Mouse (Mus musculus) naive thymus-derived CD4-positive, alpha-beta T cell, adult 2 months (primary cell): ENCODE measurements around the gene Ihh.

Experiments
- DNase-seq: peaks from one replicate; pipeline ENCODE4 v3.0.0-alpha.2; 2011; ENCODE audit warnings: low read depth

Gene Ihh

DNA sequence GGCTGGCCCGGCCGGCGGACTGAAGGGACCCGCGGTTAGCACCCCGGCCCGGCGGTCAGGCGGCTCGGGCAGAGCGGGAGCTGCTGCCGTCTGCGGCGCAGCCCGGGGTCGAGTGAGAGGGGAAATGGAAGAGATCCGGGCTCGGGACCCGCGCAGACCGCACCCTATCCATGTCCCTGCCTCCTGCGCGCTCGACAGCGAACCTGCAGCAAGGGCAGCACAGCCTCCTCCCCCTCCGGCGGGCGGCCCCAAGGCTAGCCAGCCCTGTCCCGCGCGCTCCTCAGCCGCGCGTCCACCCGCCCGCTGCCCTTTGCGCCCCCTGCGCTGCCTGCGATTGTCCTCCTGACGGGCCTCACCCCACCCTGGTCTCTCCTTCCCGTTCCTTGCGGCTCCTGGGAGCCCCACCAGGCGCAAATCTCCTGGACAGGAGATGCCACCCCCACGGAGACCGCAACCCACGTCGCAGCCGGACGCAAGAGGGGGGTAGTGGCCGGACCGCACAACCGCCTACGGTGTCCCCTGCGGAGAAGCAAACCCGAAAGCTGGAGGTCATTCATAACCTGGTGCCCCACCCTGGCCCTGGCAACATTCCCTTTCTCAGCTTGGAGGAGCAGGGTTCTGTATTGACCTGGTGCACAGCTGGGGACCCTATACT is at the start of gene Ihh:
Gene Ihh (minus strand): TSS at position 117 of the 655 bp plus-strand sequence.
- no peak for DNase-seq

DNA sequence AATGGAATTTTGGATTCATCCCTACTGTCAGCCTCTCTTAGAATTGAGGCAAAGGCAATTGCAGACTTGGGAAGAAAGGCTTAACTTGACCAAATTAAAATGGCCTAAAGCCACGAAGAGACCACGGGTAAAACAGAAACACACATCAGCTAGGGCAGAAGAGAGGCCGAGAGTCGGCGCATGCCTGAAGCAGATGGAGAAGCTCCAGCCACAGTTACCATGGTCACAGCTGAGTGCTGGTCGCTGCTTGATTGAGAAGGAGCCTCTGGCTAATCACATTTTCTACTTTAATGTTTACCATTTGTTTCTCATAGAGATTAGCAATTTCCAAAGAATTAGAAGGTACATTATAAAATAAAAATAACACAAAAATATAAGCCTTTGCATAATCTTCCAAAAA is 49.7 kb upstream of the Ihh start:
- no peak for DNase-seq

DNA sequence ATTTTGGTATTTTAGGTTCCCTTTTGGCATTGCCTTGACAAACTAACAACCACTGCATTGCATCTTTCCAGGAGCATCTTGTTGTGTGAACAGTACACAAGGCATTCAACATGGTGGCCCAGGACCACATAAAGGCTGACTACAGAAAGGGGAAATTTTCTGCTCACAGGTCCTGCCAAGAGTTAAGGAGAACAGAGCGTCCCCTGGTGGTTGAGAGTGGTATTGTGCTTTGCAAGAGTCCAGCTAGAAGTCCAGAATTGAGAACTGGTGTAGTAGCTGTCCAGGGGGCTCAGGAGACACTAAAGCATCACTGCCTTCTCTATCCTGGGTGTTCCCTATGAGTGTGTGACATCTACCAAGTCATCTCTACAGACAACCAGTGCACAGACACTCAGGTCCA is 49.0 kb upstream of the Ihh start:
- peak; percentile 29 for DNase-seq

DNA sequence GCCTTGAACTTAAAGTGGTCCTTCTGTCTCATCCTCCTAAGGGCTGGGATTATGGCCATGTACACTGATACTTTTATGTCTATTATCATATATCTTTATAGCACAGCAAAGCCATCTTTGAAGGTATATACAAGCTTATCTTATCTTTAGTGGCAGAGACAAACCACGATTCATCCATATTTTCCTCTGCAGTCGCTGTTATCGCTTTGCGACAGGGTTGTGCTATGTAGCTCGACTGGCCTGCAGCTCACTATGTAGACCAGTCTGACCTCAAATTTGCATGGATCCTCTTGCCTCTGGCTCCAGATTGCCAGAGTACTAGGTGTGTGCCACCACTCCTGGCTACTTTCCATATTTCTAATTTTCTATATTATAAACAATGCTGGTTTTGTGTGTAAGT is 47.7 kb upstream of the Ihh start:
- no peak for DNase-seq

DNA sequence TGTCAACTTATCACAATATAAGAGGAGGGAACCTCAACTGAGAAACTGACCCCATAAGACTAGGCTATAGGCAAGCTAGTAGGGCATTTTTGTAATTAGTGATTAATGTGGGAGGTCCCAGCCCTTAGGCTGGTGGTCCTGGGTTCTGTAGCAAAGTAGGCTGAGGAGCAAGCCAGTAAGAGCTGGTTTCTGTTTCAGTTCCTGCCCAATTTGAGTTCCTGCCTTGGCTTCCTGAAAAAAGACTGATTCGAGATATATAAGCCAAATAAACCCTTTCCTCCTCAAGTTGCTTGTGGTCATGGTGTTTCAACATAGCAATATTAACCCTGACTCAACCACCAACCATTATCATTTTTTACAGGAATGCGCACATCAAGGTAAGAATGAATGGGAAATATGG is 45.8 kb upstream of the Ihh start:
- no peak for DNase-seq

DNA sequence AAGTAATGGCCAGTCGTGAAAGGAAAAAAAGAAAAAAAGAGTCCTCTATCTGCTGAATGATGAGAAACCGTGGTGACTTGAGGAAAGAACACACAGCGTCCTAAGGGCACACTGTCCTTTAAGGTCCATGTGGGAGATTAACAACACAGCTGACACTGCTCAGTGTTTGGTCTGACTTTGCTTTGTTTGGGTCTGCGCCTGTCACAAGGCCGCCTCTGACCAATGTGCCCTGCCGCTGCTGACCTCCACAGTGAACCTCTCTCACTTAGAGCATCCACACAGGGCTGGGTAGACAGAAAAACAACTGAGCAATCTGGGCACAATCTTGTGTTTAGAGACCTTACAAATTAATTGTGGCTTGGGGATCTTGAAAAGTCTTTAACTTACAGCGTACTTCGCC is 25.5 kb upstream of the Ihh start:
- DNase-seq, result no peak

DNA sequence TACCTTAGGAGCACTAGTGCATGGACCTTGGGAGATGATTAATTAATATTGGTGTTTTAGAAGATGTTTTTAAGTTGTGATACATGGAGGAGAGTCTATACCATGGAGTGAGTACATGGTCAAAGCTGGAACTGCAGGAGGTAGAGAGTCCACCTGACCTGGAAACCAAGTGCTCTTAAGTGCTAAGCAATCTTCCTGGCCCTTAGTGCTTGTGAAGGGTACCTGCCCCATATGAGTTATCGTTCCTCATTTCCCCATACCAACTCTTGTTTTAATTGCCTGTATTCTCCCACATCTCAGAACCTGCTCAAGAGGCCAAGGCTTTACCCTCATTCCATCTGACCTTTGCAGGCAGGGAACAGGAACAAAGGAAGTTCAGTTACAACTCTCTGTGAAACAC is 24.5 kb upstream of the Ihh start:
- DNase-seq, result no peak

DNA sequence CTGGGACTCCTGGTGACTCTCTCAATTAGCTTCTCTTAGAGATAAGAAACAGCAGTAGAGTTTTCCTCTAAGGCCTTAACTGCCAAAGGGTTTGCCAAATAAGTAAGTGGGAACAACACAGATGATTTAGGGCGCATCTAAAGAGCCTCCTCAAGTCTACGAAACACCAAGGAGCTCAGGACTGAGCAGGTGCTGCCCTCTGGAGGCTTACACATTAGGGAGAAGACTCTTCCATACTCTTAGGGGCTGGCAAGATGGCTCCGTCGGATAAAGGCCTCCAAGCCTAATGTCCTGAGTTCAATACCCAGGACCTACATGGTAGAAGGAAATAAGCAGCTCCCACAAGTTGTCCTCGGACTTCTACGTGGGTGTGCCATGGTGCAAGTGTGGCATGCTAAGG is 22.1 kb upstream of the Ihh start:
- DNase-seq, result no peak

DNA sequence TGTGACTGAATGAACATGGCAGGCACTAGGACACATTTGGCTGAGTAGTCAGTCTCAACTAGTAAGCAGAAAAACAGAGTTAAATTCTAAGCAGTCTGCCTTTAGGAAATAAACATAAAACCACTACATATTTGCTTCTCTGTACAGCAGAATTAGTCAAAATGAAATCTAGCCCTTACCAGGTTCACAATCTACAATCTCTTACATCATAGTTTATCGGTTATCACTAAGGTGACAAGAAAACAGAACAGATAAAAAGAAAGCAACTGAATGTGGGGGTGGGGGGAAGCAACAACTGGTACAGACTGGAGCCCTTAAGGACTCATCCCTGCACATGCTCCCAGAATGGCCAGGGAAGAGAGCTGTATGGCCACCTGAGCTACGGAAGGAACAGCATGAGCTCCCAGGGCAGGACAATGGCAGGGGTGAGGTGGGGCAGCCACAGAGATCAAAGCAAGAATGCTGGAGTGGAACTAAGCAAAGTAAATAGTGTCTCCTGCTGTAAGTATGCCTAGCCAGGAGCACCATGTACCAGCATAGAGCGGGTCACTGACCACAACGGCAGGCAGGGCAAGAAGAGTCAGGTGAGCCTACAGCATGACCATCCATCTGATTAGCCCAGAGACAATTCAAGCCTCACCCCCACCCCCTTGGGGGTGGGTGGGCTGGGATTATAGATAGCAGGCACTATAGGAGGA is 20.0 kb upstream of the Ihh start:
- no peak for DNase-seq

DNA sequence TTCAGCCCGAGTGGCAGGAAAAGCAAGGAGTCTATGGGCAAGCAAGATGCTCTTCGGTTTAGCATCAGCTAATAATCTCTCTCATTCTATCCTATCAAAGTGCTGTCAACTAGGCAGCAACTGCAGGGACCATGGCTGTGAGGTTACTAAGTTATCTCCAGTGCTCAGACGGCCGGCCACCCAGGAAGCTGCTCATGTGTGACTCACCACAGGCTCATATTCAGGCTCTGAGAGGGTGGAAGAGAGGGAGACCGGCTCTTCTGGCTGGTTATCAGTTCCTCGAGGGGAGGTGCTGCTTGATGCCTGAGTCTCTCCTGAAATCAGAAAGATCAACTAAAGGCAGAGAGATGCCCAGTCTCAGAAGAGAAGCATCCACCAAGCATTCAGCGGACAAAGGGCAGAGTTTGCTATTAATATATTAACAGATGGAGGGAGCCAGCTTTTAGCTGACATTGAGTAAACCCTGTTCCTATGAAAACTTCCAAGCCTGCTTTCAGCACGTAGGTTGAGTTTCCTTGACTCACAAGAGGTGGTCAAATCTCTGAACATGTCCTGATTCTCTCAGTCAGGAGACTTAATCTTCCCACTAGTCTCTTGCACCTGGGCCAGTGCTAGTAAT is 16.6 kb upstream of the Ihh start:
- DNase-seq, result no peak

DNA sequence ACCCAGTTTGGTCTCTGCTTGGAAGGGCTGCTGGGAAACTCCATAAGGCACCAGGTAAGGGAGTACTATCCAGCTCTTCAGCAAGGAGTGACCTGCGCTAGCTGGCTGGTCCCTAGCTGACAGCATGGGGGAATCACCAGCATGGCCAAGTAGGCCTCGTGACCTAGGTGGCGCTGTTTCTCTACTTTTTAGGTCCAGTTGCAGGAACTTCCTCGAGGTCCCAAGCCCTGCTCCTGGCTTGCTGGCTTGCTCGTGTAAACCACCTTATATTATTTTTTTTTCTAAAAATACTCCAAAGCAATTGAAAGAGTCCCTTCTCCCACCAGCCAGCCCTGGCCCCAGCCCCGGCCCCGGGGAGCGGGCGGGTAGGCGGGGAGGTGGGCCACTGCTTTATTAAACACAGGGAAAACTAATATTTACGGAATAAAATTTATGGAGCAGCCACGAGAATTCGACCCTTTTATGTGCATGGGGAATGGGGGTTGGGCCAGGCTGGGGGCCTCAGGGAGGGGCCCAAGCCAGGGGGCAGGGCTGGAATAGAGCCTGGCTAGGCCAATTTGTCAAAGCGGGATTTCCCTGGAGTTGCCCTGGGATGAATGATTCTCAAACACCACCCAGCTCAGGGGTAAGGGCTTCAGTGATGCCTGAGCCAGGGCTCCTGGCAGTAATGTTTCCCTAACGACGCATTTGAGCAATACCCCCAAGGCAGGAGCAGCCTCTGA is 13.2 kb upstream of the Ihh start:
- DNase-seq, result peak; percentile 50

DNA sequence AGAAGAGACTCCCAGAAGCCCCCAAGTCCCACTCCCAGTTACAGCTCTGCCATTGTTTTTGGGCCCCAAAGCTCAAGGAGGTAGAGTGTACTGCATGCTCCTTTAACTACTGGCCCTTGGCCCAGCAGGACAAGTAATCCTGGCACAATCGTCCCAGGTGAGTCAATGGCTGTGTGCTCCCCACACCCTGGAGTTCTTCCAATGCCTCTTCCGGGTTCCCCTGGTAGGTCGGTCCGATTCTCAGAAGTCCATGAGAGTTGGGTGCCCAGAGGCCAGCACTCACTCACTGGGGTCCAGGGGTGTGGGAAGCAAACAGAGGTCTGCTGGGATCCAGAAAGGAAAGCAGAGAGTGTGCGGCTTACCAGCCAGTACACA is 11.4 kb upstream of the Ihh start:
- no peak for DNase-seq

DNA sequence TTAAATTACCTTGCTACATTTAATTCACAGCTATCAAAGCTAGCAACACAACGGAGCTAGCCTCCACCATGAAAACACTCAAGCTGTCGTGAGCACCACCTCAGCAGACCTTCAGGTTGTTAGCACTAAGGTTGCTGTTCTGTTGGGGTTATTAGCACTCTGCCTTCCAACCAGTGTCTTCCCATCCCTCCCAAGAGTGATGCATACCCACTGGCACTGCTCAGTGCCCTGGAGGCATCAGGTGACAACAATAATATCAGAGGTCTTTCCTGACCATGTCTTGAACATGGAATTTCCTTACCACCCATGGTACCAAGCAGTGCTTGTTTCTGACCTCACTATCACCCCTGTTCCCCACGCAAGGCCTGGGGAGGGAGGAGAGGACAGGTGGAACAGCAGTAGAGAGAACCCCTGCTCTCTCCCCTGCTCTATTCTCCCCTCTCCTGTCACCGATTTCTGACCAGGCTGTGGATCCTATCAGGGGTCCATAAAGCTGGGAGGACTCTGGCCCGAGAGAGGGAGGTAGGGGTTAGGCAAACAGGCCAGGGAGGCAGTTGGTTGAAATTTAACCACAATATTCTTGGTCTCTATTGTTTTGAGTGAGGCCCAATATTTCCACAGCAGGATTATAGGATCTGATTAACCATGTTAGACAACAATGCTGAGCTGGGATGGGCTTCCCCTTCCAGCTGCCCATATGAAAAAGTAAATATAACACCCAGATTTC is 10.8 kb upstream of the Ihh start:
- no peak for DNase-seq

DNA sequence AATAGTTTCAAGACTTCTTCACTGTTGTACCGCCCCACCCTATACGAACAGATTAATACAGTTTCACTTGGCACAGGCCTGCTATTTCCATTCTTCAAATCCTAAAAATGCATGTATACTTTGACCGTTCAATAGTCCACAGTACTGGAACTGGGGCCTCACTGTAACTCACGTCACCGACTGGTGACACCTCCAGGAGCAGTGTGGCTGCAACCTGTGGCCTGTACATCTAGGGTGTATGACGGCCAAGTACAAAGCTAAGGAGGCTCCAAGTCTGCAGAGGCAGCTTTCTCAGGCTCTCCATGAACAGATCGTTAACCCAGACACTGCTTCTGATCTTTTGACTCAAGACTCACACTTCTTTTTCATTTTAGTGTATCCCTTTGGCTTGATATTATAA is 10.2 kb upstream of the Ihh start:
- no peak for DNase-seq

DNA sequence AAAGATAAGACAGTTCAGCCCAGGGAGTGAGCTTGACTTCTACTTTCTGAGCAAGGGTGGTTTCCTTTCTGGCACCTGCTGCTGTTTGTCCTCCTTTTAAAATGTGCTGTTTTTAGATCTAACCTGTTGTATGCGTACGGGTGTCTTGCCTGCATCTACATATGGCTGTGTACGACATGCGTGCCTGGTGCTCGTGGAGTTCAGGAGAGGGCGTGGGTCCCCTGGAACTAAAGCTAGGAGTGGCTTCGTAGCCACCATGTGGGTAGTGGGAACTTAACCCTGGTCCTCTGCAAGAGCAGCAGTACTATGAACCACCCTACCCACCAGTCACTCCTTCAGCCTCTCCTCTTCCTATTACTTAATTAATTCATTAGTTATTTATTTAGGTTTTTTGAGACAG is 8.6 kb upstream of the Ihh start:
- no peak for DNase-seq

DNA sequence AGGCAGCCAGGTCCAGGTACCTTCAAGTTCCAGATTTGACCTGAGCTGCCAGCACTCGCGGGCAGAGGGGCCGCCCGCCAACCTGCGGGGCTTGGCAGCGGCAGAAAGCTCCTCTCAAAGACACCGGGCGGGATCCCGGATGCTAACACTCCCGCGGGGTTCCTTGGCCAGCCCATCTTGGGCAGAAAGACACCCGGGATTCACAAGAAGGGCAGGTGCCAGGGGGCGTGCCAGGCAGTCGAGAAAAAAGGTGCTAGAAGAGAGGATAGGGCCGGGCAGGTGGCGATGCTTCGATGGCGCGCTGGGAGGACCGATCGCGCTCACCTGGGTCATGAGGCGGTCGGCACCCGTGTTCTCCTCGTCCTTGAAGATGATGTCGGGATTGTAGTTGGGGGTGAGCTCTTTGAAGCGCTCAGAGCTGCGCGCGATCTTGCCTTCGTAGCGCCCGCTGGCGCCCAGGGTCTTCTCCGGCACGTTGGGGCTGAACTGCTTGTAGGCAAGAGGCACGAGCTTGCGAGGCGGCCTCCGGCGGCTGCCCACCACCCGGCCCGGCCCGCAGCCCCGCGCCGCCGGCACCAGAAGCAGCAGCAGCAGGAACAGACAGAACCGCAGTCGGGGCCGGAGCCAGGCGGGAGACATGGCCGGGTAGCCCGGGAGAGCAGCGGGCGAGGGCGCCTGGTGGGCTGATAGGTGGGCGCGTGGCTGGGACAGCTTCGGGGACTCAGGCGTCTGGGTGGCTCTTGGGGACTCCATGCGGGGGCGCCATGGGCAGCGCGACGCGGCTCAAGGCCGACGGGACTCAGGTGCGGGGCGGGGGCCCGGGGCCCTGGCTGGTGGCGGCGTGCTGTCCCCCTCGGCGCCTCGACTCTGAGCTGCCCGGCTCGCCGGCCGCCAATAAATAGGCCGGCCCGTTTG is 639 bp downstream of the Ihh start:
- no peak for DNase-seq

DNA sequence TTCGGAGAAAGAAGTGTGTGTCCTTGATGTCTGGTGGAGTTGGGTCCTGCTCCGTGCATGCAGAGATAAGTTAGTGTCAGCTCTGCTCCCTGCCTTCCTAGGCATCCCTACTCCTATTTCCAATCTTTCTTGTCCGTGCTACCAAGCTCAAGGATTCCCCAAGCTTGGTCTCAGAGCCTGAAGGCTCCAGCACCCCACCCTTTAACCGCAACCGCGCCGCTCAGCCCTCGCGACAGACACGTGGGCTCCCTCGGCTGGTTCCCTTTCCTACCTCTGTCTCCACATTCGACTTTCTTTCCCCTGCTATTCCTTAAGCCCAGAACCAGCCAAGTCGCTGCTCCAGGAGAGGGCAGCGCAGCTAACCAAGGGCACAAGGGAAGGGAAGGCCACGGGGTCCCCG is 1.4 kb downstream of the Ihh start:
- DNase-seq, result no peak

DNA sequence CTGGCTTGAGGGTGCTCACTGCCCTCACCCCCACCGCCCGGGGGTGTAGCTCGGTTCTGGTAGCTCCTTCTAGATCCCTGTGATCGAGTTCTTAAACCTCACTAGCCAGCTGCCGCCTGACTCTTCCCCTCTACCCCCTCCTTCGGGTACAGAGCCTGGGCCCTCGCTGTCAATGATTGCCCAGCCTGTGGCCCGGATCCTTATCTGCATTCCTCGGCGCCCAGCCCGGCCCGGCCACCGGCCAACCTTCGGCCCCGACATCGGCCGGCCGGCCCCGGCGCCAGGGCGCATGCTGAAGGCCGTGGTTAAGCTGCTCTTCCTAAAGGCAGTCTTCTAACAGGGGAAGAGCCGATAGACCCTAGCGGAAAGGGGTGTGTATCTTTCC is 1.8 kb downstream of the Ihh start:
- DNase-seq, result no peak

DNA sequence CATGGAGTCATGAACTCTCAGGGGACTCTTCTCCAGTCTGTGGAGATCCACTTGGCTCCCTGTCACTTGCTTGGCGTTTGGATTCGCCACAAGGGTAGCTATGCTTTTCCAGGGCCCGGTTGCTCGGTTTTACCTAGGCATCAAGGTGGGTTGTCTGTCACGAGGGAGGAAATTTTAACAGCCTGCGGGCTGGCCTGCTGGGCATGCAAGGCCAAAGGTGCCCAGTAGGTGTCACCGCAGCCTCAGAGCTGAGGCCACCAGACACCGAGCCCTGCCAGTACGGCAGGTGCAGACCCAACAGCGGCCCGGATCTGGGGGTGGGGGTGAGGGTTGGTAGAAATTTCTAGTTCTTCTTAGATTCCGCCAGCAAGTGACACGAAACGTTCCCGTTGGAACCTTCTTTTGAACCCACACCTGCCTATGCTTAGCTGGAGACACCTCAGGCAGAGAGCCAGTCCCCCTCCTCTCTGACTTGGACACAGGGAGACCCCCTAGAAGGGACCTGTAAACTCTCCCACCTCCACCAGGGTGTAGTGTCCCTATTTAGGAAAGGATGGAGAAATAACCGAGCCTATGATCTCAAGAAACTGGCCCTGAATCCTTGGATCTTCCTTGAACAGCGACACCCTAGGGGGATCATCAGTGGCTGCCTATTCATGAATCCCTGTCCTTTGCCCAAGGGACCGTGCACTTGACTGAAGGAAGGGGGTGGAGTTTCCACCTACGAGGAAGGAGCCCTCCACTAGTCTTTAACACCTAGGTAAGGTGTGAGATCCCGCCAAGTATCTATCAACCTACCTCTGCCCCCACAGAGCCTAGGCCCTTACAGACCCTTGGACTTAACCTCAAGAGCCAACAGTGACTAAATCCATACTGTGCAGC is 2.4 kb downstream of the Ihh start:
- peak; percentile 42 for DNase-seq

DNA sequence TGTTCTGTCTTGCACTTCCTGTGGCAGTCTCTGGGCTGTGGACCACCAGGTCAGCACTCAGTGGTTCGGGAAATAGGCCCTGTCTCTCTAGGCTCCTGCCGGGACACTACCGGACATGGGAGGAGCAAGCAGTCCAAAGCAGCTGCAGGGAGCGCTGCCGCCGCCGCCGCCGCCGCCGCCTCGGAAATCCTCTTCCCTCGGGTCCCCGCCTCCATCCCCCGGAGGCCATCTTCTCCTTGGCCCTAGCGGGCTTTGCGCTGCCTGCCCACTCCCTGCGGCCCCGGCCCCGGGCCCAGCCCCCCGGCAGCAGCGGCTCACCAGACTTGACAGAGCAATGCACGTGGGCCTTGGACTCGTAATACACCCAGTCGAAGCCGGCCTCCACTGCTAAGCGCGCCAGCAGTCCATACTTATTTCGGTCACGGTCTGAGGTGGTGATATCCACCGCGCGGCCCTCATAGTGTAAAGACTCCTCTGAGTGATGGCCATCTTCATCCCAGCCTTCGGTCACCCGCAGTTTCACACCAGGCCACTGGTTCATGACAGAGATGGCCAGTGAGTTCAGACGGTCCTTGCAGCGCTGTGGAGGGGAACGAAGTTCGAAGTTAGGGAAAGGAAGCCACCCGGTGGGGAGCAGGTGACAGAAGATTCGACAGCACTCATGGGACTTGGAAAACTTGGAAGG is 3.3 kb downstream of the Ihh start:
- no peak for DNase-seq
